Mouse (Mus musculus): ENCODE data around the gene Gm5767. TPM values are rescaled to one million over a fixed set of nuclear protein-coding genes. Genes with fewer than 3 reads are reported as not detected.
"Not testable (repeated sequence)": the region's sequence is repeated elsewhere in the genome, so short reads cannot be mapped to it uniquely, and the experiment has no call there.

The Gm5767 gene
- total RNA-seq, 2 experiments from 2014 or later = not detected

DNA sequence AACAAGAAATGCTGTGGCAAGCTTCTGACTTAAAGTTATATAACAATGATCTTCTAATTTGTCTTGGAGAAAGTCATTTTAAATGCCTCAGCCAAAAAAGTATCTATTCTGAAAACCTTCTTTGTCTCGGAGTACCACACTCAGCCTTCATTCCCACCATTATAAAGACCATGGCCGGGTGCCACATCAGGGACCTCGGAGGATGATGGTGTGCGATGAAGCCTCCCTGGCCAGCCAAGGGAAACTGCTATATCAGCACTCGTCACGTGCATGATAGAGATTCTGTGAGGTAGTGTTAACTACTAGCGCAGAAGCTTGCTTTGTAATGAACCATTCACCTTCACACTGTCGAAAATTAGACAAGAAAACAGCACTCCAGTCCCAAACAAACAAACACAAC lies 19.0 kb downstream of the Gm5767 start:
- DNase-seq (ENCODE audit: extremely low spot score in 1 of 2, low spot score in 1 of 2) = no peak

DNA sequence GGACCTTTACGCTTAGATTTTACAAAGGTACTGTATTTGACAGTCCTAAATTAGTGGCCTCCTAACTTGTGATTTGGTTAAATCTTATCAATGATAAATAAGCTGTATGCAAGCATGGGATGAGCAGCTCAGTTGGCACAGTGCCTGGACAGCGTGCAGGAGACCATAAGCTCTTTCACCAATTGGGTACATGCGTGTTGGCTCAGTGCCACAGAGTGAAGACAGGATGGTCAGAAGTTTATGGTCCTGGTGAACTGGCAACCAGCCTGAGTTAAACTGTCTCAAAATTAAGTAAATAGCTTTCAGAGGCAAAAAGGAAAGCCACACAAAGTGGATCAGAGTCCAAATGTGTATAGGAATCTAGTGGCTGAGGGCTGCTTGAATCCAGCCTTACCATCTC lies 20.0 kb downstream of the Gm5767 start:
- DNase-seq (ENCODE audit: extremely low spot score in 1 of 2, low spot score in 1 of 2) = no peak

DNA sequence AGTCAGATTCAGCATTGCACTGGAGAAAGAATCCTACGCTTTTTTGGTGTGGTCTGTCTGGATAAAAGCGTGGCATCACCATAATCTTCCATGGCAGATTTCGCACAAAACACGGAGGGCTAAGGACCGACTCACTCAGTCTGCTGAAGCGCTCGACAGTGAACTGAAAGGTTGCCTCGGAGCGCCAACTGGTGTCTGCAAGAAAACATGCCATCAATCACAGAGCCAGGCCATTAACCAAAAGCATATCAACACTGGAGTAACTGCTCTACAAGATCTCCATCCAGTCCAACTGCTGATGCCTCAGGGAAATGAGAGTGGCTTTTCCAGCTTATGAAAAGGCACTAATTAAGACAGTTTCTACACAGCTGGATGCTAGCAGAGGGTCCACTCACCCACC lies 31.4 kb downstream of the Gm5767 start:
- no peak for DNase-seq (ENCODE audit: extremely low spot score in 1 of 2, low spot score in 1 of 2)

DNA sequence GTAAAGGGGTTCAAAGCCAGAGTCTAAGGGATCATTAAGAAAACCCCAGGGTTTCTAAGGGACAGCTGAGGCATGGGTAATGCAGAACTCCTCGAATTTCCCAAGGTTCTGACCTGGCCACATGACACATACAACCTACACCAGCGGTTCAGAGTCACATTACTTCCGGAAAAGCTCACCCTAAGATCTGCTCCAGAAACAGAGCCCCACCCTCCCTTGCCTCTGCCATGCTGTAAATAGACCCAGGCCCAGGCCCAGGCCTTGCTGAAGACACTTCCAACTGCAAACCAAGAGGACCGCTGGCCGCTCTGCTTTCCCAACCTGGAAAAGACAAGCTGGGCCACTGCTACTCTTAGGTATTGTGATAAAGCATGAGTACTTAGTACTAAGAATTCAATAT lies 34.3 kb downstream of the Gm5767 start:
- no peak for DNase-seq (ENCODE audit: extremely low spot score in 1 of 2, low spot score in 1 of 2)

DNA sequence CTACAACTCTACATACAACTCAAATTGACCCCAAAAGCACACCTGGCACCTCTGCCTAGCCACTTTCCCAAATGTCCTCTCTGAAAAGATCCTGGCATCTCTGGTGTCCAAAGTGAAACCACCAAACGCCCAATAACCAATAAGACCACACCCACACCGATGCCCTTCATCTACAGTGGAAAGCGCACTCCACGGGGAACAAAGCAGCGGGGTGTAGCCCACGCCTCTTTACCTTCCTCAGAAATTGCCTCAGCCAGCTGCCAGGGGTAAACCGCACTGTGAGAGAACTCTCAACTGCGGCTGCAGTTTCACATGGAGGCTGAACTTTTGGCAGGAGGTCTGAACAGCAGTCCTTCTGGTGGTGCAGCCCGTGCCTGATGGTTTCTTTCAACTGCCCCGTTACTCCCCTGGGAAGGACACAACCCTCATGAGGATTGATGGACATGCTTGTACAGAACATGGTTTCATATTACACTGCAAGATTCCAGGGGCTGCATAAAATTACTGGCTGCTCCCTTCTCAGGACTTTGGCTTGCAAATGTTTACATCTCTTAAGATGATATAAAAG lies 35.0 kb downstream of the Gm5767 start:
- no peak for DNase-seq (ENCODE audit: extremely low spot score in 1 of 2, low spot score in 1 of 2)

DNA sequence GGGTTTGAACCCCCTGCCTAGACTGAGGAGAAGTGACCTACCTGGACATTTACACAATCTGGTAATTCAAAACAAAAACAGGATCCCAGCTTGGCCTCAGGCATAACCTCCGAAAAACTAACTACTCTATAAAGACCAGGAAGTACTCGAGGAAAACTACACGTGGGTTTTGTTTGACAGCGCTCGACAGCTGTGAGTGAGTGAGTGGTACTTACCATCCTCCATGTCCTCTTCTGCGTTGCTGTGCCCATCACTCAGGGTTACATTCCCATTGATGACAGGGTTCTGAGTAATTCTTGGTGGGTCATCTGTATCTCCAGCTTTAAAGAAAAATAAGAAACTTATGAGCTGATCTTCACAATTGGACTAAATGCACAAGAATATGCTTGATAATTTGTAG lies 35.7 kb downstream of the Gm5767 start:
- DNase-seq (ENCODE audit: extremely low spot score in 1 of 2, low spot score in 1 of 2) = no peak

DNA sequence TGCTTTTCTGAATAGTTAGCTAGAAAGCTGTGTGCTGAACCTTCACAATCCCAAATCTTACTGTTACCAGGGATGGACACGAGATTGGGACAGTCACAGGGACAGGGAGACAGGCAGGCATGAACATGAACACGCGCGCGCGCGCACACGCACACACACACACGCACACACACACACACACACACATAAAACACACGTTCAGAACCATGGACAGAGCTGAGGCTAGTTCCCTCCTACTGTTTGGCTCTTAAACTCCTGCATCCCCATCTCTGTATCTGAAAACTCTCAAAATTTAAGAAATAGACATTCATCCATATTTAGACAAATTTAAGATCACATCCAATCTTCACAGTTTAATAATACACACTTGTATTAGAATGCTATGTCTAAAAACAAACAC lies 37.2 kb downstream of the Gm5767 start:
- no peak for DNase-seq (ENCODE audit: extremely low spot score in 1 of 2, low spot score in 1 of 2)

DNA sequence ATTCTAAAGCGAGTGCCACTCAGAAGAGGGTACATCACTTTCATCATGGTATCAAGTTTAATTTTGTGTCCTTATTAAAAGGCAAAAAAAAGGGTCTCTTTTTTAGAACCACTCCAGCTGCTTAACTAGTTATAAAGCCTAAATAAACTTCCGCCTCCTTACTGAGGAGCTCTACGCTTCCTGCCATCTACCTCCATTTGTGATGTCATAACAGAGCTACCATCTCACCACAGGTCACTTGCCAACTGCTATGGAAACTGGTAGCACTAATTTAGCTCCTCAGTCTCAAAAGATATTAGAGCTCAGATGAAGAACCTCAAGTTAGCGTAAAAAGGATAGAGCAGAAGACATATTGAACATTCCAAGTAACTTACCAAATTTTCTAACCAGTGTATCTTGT lies 39.9 kb downstream of the Gm5767 start:
- DNase-seq (ENCODE audit: extremely low spot score in 1 of 2, low spot score in 1 of 2) = no peak

DNA sequence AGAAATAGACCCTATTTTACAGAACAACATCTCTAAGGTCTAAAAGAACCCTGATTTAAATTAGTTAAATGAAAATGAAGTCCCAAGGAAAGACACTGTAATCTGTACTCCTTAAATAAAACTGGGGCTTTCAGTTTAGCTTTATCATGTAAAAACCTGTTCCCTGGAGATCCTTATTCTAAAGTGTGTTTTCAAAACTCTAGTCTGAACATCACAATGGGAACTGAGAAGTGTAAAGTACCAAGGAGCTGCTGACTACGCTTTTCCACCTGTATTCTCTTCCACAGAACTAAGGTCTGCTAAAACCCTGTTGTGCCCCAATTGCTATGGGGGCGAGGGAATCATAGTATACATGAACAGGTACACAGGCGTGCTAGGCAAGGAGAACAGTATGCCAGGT lies 43.5 kb downstream of the Gm5767 start:
- DNase-seq (ENCODE audit: extremely low spot score in 1 of 2, low spot score in 1 of 2) = no peak

DNA sequence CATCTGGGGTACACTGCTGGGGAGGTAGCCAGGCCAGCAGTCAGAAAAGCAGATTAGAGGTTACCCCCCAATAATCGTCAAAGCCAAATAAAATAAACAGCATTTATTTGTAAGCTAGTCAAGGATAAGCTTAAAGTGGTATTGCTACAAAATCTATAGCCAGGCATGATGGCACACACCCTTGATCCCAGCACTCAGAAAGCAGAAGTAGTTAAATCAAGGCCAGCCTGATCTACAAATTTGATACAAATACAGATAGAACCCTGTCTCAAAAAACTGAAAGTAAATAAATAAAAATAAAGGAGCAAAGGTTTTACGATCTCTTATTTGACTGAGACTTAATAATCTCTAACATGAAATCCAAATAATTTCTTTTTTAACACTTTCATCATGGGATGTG lies 45.2 kb downstream of the Gm5767 start:
- DNase-seq (ENCODE audit: extremely low spot score in 1 of 2, low spot score in 1 of 2) = no peak

DNA sequence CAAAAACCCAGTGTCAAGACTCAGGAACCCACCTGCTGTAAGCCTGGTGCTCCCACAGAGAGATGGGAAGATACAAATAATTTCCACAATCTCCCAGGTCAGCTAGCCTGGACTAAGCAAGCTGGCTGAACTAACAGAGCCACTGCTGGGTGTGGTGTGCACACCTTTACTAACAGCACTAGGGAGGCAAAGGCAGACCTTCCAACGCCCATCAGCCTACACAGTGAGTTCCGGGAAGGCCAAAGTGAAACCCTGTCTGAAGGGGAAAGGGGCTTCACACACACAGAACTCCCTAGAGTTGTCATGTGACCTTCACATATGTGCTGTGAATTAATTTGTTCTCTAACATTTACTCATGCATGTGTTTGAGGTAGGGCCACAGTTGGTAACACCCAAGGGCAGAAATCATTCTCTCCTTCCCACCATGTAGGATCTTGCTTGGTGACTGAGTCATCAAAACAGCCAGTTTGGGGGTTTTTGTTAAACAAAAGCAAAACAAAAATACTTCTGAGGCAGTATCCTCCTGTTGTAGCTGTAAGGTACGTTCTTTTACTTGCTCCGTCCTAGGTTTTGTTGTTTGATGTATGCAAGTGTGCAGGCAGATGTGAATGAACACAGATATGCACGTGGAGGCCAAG lies 47.7 kb downstream of the Gm5767 start:
- DNase-seq (ENCODE audit: extremely low spot score in 1 of 2, low spot score in 1 of 2) = no peak

DNA sequence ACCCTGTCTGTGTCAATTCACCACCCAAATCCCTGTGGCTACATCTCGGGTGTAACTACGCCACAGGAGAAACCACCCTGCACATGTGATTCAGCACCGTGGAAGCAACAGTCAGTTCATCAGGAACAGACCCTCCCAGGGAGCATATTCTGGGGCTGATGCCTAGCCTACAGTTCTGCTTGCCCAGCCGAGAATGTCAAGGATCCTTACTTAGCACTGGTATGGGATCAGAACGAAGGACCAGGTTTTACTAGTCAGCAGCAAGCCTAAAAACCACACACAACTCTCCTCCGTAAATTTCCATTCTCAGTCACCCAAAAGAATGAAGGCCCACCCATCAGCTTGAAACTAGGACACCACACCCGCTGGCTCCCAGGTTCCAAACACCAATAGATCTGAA lies 51.1 kb downstream of the Gm5767 start:
- DNase-seq (ENCODE audit: extremely low spot score in 1 of 2, low spot score in 1 of 2) = no peak

DNA sequence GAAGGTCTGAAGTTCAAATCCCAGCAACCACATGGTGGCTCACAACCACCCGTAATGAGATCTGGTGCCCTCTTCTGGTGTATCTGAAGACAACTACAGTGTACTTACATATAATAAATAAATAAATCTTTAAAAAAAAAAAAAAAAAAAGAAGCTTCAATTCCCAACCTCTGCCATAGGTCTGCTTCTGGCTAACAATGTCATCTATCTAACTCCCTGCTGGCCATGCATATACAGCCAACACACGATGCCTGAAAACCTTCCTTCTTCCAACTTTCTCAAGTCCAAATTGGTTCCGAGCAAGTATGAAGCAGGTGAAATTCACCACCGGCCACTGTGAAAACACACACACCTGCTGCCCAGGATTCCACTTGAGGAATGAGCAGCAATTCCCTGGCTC lies 51.9 kb downstream of the Gm5767 start:
- not testable (repeated sequence) for DNase-seq (ENCODE audit: extremely low spot score in 1 of 2, low spot score in 1 of 2)

Other genes starting within 250 kb of the Gm5767 start
- gene Mettl22, start 210.0 kb upstream of the Gm5767 start, total RNA-seq (2021) = 10 to 100 TPM; 22.1 to 26.5 TPM
- gene Abat, start 167.3 kb upstream of the Gm5767 start, total RNA-seq (2021) = 100 to 1,000 TPM; 136 to 146 TPM
- gene Pmm2, start 43.1 kb upstream of the Gm5767 start, total RNA-seq (2021) = 10 to 100 TPM; 27.1 to 35.4 TPM
- gene Tmem186, start 43.1 kb upstream of the Gm5767 start, total RNA-seq (2021) = 10 to 100 TPM; 11.4 to 11.6 TPM
- 10 to 100 TPM; 24.0 to 27.4 TPM for gene Carhsp1, start 8.6 kb upstream of the Gm5767 start, total RNA-seq (2021)
- gene Usp7, start 111.5 kb downstream of the Gm5767 start, total RNA-seq (2021) = 100 to 1,000 TPM; 132 to 156 TPM
- gene 1810013L24Rik, start 149.3 kb downstream of the Gm5767 start, total RNA-seq (2021) = 100 to 1,000 TPM in 1 of 2 experiments, 10 to 100 TPM in 1; 93.3 to 104 TPM

All from layer of hippocampus, postnatal 25 days (tissue).